Mouse (Mus musculus) hindbrain, embryonic 16.5 days (tissue): ENCODE data around the gene Onecut1. TPM values are rescaled to one million over a fixed set of nuclear protein-coding genes. Genes with fewer than 3 reads are reported as not detected.
A peak's percentile ranks its signal among the peaks of the same experiment; 100 is the strongest.

Experiments used
- ATAC-seq: fragments of 200-750 bp; cut with Nextera tagmentation; 2 replicates; pipeline ENCODE4 v1.8.0; 2017; ENCODE audit warnings: moderate TSS enrichment, moderate library complexity
- H3K27ac ChIP-seq: fragments of 300-500 bp; sonication (generic); 2 replicates; pipeline ENCODE4 v1.5.1; 2014; ENCODE audit warnings: low read depth, mild to moderate bottlenecking, control low read depth, low read length, moderate library complexity
- H3K27me3 ChIP-seq: fragments of 300-500 bp; sonication (generic); replicated peaks from 2 replicates; pipeline ENCODE4 v1.6.1; 2014; ENCODE audit warnings: low read length; ENCODE audit not compliant: control insufficient read depth, insufficient read depth
- H3K36me3 ChIP-seq: fragments of 300-500 bp; sonication (generic); 2 replicates; pipeline ENCODE4 v1.6.1; 2014; ENCODE audit warnings: mild to moderate bottlenecking, low read length, moderate library complexity, mixed read lengths; ENCODE audit not compliant: control insufficient read depth, insufficient read depth
- H3K4me1 ChIP-seq: fragments of 300-500 bp; sonication (generic); 2 replicates; pipeline ENCODE4 v1.6.1; 2014; ENCODE audit warnings: low read depth, low read length; ENCODE audit not compliant: control insufficient read depth, insufficient read depth
- H3K4me2 ChIP-seq: fragments of 300-500 bp; sonication (generic); 2 replicates; pipeline ENCODE4 v1.6.1; 2014; ENCODE audit warnings: mild to moderate bottlenecking, low read length, control low read depth, moderate library complexity
- H3K4me3 ChIP-seq: fragments of 300-500 bp; sonication (generic); 2 replicates; pipeline ENCODE4 v1.5.1; 2014; ENCODE audit warnings: mild to moderate bottlenecking, low read length, control low read depth, moderate library complexity
- H3K9ac ChIP-seq: fragments of 300-500 bp; sonication (generic); 2 replicates; pipeline ENCODE4 v1.6.1; 2014; ENCODE audit warnings: low read depth, mild to moderate bottlenecking, control low read depth, low read length, moderate library complexity
- H3K9me3 ChIP-seq: fragments of 300-500 bp; sonication (generic); 2 replicates; pipeline ENCODE4 v1.6.1; 2014; ENCODE audit warnings: mild to moderate bottlenecking, low read length, moderate library complexity; ENCODE audit not compliant: control insufficient read depth
- WGBS: fragments of 180-500 bp; shearing (Covaris S2); extraction: QIAGEN DNeasy Blood & Tissue Kit; methylation state at CpG from one replicate; pipeline ENCODE4 v1.1.7; 2014; 5-methylcytosine and 5-hydroxymethylcytosine counted together
- polyA plus RNA-seq: library from polyadenylated mRNA; unstranded; fragments of >200 nt; fragmentation: Nextera tagmentation; extraction: Ambion mirVana; gene quantifications from 2 replicates; pipeline ENCODE4 v1.2.1, GENCODE M21; 2015

Onecut1 gene
- polyA plus RNA-seq, 1 experiment from 2014 or later, result 3.4 TPM

- H3K4me3 ChIP-seq, result no peak overlapping the region
- ATAC-seq, result no peak
- no peak overlapping the region for H3K4me2 ChIP-seq
- 4% methylated on average over 7 of the region's 7 CpGs for WGBS
- no peak overlapping the region for H3K9ac ChIP-seq
- H3K27ac ChIP-seq, result no peak overlapping the region
- H3K9me3 ChIP-seq, result no peaks in the 10 kb centered on the region
- H3K4me1 ChIP-seq, result peaks cover 10% of the 10 kb centered on the region
- H3K27me3 ChIP-seq, result peaks cover 51% of the 10 kb centered on the region
- H3K36me3 ChIP-seq, result no peaks in the 10 kb centered on the region
Observed at GRCm38 (mm10) chr9:74857508-74857840, 4.2 kb upstream of the Onecut1 start.

DNA sequence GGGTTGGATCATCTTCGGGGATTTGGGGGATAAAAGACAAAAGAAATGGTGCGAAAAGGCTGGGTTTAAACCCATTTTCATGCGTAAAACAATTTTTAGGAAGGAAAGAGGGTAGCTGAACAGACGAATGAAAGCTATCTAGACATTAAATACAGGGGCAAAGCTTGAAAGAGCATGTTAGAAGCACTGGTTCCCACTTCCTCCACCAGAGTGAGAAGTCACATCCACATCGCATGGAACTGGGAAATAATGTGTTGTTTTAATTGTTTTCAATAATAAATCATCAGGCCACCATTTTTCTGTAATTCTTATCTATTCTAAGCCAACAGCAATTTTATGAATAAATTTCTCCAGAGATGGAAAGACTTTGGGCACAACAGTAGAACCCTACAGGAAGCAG, 3.6 kb upstream of the Onecut1 start:
- Histone ChIP-seq H3K27ac (no peak overlapping the region), H3K4me1 (peaks cover 15% of the 10 kb centered on the region), H3K36me3 (no peaks in the 10 kb centered on the region), H3K27me3 (peaks cover 52% of the 10 kb centered on the region), H3K4me2 (no peak overlapping the region), H3K9ac (no peak overlapping the region), H3K9me3 (no peaks in the 10 kb centered on the region), H3K4me3 (no peak overlapping the region)
- no peak for ATAC-seq
- WGBS, result 5% methylated on average over 5 of the region's 5 CpGs

DNA sequence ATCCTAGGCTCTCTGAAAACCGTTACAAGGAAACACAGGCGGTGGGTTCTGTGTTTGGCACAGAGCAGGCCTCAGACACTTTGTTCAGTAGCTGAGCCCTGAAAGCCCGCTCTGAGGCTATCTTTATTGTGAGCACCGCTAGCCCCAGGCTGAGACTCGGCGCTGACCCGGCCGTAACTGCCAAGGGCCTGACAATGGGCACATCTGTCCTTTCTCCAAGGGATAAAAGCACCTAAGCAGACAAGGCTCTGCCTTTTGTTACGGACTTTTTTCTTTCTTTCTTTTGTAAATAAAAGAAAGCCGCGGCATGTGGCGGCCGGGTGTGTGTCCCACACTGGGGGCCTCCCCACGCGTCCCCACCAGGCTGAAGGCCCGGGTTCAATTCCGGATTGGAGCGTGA, 1.3 kb upstream of the Onecut1 start:
- Histone ChIP-seq H3K27ac (no peak overlapping the region), H3K9me3 (no peaks in the 10 kb centered on the region), H3K4me1 (peaks cover 22% of the 10 kb centered on the region), H3K27me3 (peaks cover 54% of the 10 kb centered on the region), H3K4me2 (no peak overlapping the region), H3K36me3 (no peaks in the 10 kb centered on the region), H3K9ac (no peak overlapping the region), H3K4me3 (no peak overlapping the region)
- 7% methylated on average over 18 of the region's 18 CpGs for WGBS
- no peak for ATAC-seq

DNA sequence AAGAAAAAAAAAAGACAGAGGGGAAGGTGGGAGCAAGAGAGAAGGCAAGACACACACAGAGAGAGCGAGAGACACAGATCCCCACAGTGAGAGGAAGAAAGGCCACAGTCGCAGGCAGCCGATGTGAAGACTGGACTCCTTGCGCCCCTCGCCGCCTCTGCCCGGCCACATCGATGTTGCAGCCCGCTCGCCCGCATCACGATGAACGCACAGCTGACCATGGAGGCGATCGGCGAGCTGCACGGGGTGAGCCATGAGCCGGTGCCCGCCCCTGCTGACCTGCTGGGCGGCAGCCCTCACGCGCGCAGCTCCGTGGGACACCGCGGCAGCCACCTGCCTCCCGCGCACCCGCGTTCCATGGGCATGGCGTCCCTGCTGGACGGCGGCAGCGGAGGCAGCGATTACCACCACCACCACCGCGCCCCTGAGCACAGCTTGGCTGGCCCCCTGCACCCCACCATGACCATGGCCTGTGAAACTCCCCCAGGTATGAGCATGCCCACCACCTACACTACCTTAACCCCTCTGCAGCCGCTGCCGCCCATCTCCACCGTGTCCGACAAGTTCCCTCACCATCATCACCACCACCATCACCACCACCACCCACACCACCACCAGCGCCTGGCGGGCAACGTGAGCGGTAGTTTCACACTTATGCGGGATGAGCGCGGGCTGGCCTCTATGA, 517 bp downstream of the Onecut1 start:
- H3K9me3 ChIP-seq, result no peaks in the 10 kb centered on the region
- peaks cover 22% of the 10 kb centered on the region for H3K4me1 ChIP-seq
- H3K27me3 ChIP-seq, result peaks cover 52% of the 10 kb centered on the region
- peak; percentile 19; the same call in 1 of the 2 replicates for ATAC-seq
- H3K9ac ChIP-seq, result peak overlapping the region; percentile 62
- H3K4me2 ChIP-seq, result peak overlapping the region; percentile 86
- under 1% methylated on average over 47 of the region's 48 CpGs for WGBS
- peak overlapping the region; percentile 51 for H3K4me3 ChIP-seq
- H3K27ac ChIP-seq, result peak overlapping the region; percentile 36; the same call in 1 of the 2 replicates
- no peaks in the 10 kb centered on the region for H3K36me3 ChIP-seq

- H3K9ac ChIP-seq, result peak overlapping the region; percentile 62
- WGBS, result under 1% methylated on average over 56 of the region's 56 CpGs
- peak overlapping the region; percentile 86 for H3K4me2 ChIP-seq
- no peak overlapping the region; the same call in 1 of the 2 replicates for H3K27ac ChIP-seq
- no peaks in the 10 kb centered on the region for H3K36me3 ChIP-seq
- H3K9me3 ChIP-seq, result no peaks in the 10 kb centered on the region
- peaks cover 27% of the 10 kb centered on the region for H3K4me1 ChIP-seq
- peaks cover 56% of the 10 kb centered on the region for H3K27me3 ChIP-seq
- ATAC-seq, result no peak
- peak overlapping the region; percentile 51 for H3K4me3 ChIP-seq
Observed at GRCm38 (mm10) chr9:74862783-74863654, 1.3 kb downstream of the Onecut1 start.

DNA sequence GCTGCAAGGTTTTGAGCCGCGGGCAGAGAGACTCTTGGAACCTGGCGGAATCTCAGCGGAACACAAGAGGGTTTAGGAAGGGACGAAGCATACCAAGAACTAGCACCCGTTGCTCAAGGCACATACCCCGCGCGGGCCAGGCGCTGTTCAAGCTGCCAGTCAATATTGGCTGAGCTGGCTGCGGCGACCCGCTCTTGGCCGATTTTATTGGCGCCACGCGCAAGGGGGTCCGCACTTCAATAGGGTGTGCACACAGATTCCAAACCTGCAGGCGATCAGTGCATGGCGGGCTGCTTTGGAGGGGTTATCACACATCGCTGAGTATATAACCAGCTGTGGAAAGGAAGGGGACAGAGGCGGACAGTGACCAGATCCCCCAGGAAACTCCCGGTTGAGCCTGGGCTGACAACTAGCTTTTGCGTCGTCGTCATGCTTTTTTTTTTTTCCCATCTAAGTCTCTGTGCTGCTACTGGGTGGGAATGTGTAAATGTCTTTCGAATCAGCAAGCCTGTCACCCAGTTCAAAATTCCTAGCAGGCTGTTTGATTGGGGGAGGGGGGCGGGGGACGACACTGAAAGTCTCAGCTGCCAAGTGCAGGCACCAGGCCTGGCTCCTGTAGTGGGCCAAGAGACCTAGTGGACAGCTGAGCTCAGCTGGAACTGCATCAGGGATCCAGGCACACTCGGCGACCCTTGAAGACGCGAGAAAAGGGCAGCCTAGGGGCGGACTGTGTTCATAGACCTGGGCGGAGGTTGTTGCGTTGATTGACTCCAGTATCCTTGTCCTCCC, 2.1 kb downstream of the Onecut1 start:
- Histone ChIP-seq H3K27ac (no peak overlapping the region), H3K4me3 (peak overlapping the region; percentile 51), H3K9ac (no peak overlapping the region; the same call in 1 of the 2 replicates), H3K27me3 (peaks cover 55% of the 10 kb centered on the region), H3K36me3 (no peaks in the 10 kb centered on the region), H3K9me3 (no peaks in the 10 kb centered on the region), H3K4me1 (peaks cover 29% of the 10 kb centered on the region), H3K4me2 (peak overlapping the region; percentile 86)
- under 1% methylated on average over 36 of the region's 36 CpGs for WGBS
- ATAC-seq, result no peak

GRCm38 (mm10) chr9:74864471-74864870, 2.8 kb downstream of the Onecut1 start:
- ATAC-seq, result no peak
- Histone ChIP-seq H3K9me3 (no peaks in the 10 kb centered on the region), H3K4me1 (peaks cover 29% of the 10 kb centered on the region), H3K27me3 (peaks cover 53% of the 10 kb centered on the region), H3K36me3 (no peaks in the 10 kb centered on the region), H3K27ac (no peak overlapping the region), H3K9ac (no peak overlapping the region), H3K4me2 (peak overlapping the region; percentile 29), H3K4me3 (peak overlapping the region; percentile 51)
- 2% methylated on average over 14 of the region's 14 CpGs for WGBS

- 6% methylated on average over 27 of the region's 27 CpGs for WGBS
- H3K27ac ChIP-seq, result no peak overlapping the region
- no peak for ATAC-seq
- H3K9me3 ChIP-seq, result no peaks in the 10 kb centered on the region
- no peaks in the 10 kb centered on the region for H3K36me3 ChIP-seq
- H3K9ac ChIP-seq, result no peak overlapping the region
- peaks cover 39% of the 10 kb centered on the region for H3K27me3 ChIP-seq
- H3K4me2 ChIP-seq, result peak overlapping the region; percentile 18; the same call in 1 of the 2 replicates
- H3K4me3 ChIP-seq, result peak overlapping the region; percentile 7; the same call in 1 of the 2 replicates
- peaks cover 24% of the 10 kb centered on the region for H3K4me1 ChIP-seq
Observed at GRCm38 (mm10) chr9:74866596-74867313, 5.0 kb downstream of the Onecut1 start.
